Mouse (Mus musculus) common myeloid progenitor, adult 5-6 weeks (primary cell): ENCODE measurements around the gene Kif22. TPM values are rescaled to one million over a fixed set of nuclear protein-coding genes. Genes with fewer than 3 reads are reported as not detected.
"Not testable (repeated sequence)": the region's sequence is repeated elsewhere in the genome, so short reads cannot be mapped to it uniquely, and the experiment has no call there.

Experiments used
- ATAC-seq: replicated peaks from 2 replicates; pipeline ENCODE4 v1.8.0; 2016; ENCODE audit warnings: low read depth, mild to moderate bottlenecking, moderate TSS enrichment, inconsistent platforms; ENCODE audit not compliant: poor library complexity, severe bottlenecking
- total RNA-seq: library from RNA; stranded (forward); fragments of 200-1000, 187-1606 nt; gene quantifications from 2 replicates; pipeline ENCODE4 v1.2.3, GENCODE M21; 2017

The Kif22 gene
- total RNA-seq = 81.6 and 90.9 TPM in 2 replicates

GRCm38 (mm10) chr7:127041851-127042672 lies at the start of gene Kif22:
TSS of gene Kif22 (minus strand) at chr7:127042471.
- ATAC-seq = peak; percentile 98

- ATAC-seq = peak; percentile 90
Measured at GRCm38 (mm10) chr7:127091114-127091896, 49.0 kb upstream of the Kif22 start, which contains the start of gene AI467606. TSS of gene AI467606 (plus strand) at chr7:127091359.

DNA sequence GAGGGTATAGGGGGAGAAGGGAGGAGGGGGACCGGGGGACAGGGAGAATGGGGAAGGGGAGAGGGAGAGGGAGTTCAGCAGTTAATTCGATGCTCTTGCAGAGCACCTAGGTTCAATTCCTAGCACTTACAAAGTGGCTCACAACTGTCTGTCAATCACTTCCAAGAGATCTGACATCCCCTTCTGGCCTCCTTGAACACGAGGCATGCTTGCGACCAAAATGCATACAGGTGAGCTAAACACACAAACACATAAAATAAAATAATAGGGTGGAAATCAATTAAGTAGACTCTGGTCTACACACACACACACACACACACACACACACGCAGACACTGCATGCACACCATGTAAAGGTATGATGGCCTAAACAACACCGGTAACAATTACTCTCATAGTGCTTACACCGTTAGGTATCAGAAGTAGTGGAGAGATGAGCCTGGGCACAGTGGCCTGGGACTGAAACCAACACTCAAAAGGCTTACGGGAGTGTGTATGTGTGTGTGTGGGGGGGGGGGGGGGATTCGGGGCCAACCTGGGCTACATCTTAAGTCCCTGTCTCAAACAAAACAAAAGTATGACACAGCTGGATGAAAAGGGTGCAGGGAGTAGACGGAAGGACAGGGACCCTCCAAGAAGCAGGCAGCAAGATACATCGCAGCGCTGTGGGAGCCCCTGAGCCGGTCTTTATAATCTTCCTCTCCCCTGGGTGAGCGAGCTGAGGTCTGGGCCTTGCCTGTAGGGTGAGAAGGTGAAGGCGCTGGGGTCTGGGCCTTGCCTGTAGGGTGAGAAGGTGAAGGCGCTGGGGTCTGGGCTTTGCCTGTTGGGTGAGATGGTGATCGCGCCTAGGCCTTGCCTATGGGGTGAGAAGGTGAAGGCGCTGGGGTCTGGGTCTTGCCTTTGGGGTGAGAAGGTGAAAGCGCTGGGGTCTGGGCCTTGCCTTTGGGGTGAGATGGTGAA lies 48.2 kb upstream of the Kif22 start:
- ATAC-seq = peak; percentile 7

- no peak for ATAC-seq
Measured at GRCm38 (mm10) chr7:127088901-127089845, 46.9 kb upstream of the Kif22 start.

- no peak for ATAC-seq
Measured at GRCm38 (mm10) chr7:127088083-127088482, 45.8 kb upstream of the Kif22 start.

GRCm38 (mm10) chr7:127087278-127088010 lies 45.2 kb upstream of the Kif22 start, which contains the start of gene Zg16:
TSS of gene Zg16 (minus strand) at chr7:127087328.
- ATAC-seq = not testable (repeated sequence)

- not testable (repeated sequence) for ATAC-seq
Measured at GRCm38 (mm10) chr7:127085751-127086150, 43.5 kb upstream of the Kif22 start.

DNA sequence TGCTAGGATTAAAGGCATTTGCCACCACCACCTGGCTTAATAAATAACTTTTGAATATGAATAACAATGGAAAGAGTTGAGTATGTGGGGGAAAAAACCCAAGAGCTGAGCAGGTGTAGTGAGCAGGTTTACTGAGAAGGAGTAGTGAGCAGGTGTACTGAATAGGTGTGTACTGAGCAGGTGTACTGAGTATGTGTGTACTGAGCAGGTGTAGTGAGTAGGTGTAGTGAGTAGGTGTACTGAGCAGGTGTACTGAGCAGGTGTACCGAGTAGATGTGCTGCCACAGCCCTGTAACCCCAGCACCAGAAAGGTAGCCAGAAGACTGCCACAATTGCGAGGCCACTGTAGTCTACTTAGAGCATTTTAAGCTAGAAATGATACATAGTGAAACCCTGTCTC lies 42.5 kb upstream of the Kif22 start:
- ATAC-seq = no peak

DNA sequence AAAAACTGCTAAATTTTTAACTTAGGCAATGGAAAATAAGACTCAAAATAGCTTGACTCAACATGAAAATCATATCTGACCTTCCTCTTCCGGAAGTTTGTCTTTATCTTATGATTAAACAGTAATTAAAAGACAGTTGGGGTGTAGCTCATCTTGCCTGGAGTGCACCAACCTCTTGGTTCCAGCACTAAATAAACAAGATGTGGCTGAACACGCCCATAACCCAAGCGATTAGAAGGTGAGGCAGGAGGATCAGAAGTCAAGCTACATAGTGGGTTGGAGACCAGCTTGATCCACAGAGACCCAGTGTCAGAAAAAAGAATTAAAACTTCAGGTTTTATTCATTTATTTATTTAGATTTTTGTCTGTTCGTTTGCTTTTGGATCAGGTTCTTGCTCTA lies 41.4 kb upstream of the Kif22 start:
- peak; percentile 37 for ATAC-seq

GRCm38 (mm10) chr7:127082995-127083394 lies 40.7 kb upstream of the Kif22 start:
- ATAC-seq = no peak

DNA sequence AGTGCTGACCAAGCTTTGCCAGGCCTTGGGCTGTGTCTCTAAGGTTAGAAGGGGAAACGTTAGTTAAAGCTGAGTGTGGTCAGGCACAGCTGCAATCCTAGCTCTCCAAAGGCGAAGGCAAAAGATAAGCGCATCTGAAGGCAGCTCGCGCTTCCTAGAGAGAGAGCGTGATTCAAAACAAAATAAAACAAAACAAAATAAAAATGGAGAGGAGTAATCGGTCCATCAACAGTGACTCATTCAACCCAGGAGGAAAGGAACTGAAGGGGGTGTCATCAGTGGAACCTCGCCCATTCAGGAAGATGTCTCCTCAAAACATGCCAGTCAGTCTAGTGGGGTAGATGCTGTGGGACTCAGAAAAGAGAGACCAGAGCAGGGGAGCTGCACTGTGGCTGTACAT lies 40.0 kb upstream of the Kif22 start:
- ATAC-seq = peak; percentile 12; the same call in 1 of the 2 replicates

DNA sequence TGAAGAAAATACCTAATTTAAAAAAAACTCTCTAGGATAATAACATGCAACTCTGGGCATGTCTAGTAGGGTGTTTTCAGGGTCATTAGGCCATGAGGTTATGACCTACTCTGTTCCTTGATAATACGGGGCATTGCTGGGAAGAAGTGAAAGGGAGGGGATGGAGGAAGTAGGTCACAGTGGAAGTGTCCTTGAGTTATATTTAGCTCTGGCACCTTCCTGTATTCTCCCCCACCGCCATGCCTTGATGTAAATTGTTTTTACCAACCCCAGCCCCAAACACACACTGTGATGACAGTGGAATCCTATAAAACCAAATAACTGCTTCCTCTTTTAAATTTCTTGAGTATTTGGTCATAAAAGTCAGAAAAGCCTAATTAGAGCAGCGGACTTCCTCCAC lies 37.8 kb upstream of the Kif22 start:
- ATAC-seq = peak; percentile 70

GRCm38 (mm10) chr7:127077692-127078091 lies 35.4 kb upstream of the Kif22 start:
- 0 out of 2 replicates have a peak, but pooled peaks have one; percentile 27 for ATAC-seq

- ATAC-seq = no peak
Measured at GRCm38 (mm10) chr7:127076188-127076587, 33.9 kb upstream of the Kif22 start.

GRCm38 (mm10) chr7:127073221-127073620 lies 30.9 kb upstream of the Kif22 start:
- ATAC-seq = no peak

DNA sequence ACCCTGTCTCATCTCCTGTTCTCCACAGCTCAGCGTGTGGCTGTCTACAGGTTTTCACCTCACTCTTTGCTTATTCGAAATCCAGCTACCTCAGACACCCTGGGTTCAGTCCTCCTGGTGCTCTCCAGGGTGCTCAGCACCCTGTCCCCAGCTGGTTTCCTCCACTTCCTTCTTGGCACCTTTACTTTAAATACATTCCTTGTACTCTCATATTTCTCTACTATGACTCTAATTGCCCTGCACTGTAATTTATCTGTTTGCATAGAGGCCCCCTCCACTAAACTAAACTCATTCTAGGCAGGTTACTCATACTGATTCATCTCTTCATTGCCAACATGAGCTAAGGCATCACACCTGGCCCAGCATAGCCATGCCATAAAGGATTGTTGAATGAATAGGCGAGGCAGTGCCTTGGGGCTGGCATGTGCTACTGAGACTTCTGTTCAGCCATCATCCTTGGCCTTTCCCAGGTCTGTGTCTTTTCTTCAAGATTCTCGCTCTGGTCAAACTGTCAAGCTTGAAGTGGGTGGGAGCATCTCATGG lies 28.7 kb upstream of the Kif22 start:
- ATAC-seq = no peak

- ATAC-seq = no peak
Measured at GRCm38 (mm10) chr7:127066317-127066716, 24.0 kb upstream of the Kif22 start.

GRCm38 (mm10) chr7:127065538-127065937 lies 23.3 kb upstream of the Kif22 start:
- ATAC-seq = no peak
